Mouse (Mus musculus): ENCODE measurements at regions not wholly inside any gene's neighbourhood (a gene's known extent, or its start where the extent isn't known, plus 50 kb on each side); places are given as distances from the start of the nearest gene placed in this dataset.

GRCm38 (mm10) chr13:110704261-110704660, 309.4 kb downstream of the Plk2 start:
- H3K9me3 ChIP-seq, result no peaks in the 10 kb centered on the region
- H3K4me2 ChIP-seq (replicated peaks), result no peak overlapping the region
- no peak overlapping the region for H3K4me3 ChIP-seq (replicated peaks)
- H3K9ac ChIP-seq (replicated peaks), result no peak overlapping the region
- 0 out of 2 replicates have a peak, but pooled peaks cover 7% of the 10 kb centered on the region for H3K4me1 ChIP-seq (replicated peaks)
- H3K36me3 ChIP-seq, result no peaks in the 10 kb centered on the region
- 89% methylated on average over 2 of the region's 2 CpGs for WGBS
- no peak overlapping the region for H3K27ac ChIP-seq
- ATAC-seq, result no peak
- no peaks in the 10 kb centered on the region for H3K27me3 ChIP-seq

DNA sequence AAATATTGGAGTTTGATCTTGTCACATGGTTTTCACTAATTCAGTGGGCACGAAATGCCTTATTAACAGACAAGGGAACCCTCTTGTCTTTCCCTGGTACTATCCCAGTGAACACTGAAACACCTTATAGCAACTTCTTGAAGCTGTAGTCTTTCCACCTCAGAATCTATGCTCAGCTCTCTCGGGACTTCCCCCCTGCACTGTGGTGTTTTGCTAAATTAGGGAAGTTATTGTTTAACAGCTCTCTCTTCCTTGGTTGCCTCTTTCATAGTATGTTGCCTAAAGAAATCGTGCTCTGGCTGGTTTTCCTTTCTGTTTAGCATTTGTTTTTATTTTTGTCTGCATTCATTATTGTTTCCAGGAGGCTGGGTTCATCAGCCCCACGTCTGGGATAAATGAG, 316.0 kb downstream of the Plk2 start:
- H3K4me1 ChIP-seq (replicated peaks), result no peaks in the 10 kb centered on the region
- H3K36me3 ChIP-seq, result no peaks in the 10 kb centered on the region
- WGBS, result 76% methylated on average over 4 of the region's 4 CpGs
- H3K27me3 ChIP-seq, result no peaks in the 10 kb centered on the region
- H3K4me3 ChIP-seq (replicated peaks), result no peak overlapping the region
- no peaks in the 10 kb centered on the region for H3K9me3 ChIP-seq
- no peak for ATAC-seq
- no peak overlapping the region for H3K27ac ChIP-seq
- no peak overlapping the region for H3K4me2 ChIP-seq (replicated peaks)
- H3K9ac ChIP-seq (replicated peaks), result no peak overlapping the region

DNA sequence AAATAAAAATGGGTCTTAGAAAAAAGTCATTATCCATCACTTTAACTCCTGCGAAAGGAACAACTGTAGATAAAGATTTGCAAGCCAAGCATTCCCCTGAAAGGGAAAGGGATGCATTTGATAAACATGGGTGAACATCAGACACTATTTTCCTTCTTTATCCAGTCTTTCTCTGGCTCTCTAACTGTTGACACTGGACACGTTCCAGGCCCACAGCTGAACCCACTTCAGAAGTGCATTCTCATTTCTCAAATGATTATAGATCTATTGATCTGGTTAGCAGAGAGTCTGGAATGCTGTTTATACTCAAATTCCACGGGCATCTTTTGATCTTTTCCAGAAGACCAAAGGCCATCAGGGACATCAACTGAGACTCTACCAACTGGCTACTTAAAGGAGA, 317.7 kb downstream of the Plk2 start:
- Histone ChIP-seq H3K36me3 (no peaks in the 10 kb centered on the region), H3K4me3 (replicated peaks) (no peak overlapping the region), H3K4me1 (replicated peaks) (no peaks in the 10 kb centered on the region), H3K9ac (replicated peaks) (no peak overlapping the region), H3K27me3 (no peaks in the 10 kb centered on the region), H3K27ac (no peak overlapping the region), H3K4me2 (replicated peaks) (no peak overlapping the region), H3K9me3 (no peaks in the 10 kb centered on the region)
- WGBS, result 63% methylated on average over 3 of the region's 3 CpGs
- ATAC-seq, result no peak

DNA sequence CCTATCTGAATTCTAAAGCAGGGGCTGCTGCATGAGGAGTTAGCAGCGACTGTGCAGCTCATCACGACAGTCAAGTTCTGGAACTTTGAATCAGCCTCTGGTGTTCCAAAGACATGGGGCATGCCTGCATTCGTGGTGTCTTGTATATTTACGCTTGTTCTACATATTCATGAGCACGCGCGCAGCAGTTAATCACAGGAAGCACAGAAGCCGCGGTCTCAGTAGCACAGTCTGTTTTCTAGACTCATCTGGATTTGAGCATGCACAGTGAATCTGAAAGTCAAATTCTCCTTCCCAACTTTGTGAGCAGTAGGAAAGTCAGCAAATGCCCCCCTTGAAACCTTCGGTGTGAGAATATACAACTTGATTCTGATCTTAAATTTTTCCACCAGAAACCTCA, 327.3 kb downstream of the Plk2 start:
- no peak for ATAC-seq
- Histone ChIP-seq H3K4me3 (replicated peaks) (no peak overlapping the region), H3K27me3 (no peaks in the 10 kb centered on the region), H3K36me3 (no peaks in the 10 kb centered on the region), H3K9ac (replicated peaks) (no peak overlapping the region), H3K9me3 (no peaks in the 10 kb centered on the region), H3K4me1 (replicated peaks) (no peaks in the 10 kb centered on the region), H3K27ac (no peak overlapping the region), H3K4me2 (replicated peaks) (no peak overlapping the region)
- WGBS, result 74% methylated on average over 10 of the region's 10 CpGs

GRCm38 (mm10) chr13:110722752-110723151, 327.9 kb downstream of the Plk2 start:
- ATAC-seq, result no peak
- no peaks in the 10 kb centered on the region for H3K36me3 ChIP-seq
- H3K4me3 ChIP-seq (replicated peaks), result no peak overlapping the region
- H3K27me3 ChIP-seq, result no peaks in the 10 kb centered on the region
- H3K4me1 ChIP-seq (replicated peaks), result no peaks in the 10 kb centered on the region
- no peak overlapping the region for H3K9ac ChIP-seq (replicated peaks)
- 87% methylated on average over 6 of the region's 6 CpGs for WGBS
- no peaks in the 10 kb centered on the region for H3K9me3 ChIP-seq
- no peak overlapping the region for H3K4me2 ChIP-seq (replicated peaks)
- no peak overlapping the region for H3K27ac ChIP-seq

DNA sequence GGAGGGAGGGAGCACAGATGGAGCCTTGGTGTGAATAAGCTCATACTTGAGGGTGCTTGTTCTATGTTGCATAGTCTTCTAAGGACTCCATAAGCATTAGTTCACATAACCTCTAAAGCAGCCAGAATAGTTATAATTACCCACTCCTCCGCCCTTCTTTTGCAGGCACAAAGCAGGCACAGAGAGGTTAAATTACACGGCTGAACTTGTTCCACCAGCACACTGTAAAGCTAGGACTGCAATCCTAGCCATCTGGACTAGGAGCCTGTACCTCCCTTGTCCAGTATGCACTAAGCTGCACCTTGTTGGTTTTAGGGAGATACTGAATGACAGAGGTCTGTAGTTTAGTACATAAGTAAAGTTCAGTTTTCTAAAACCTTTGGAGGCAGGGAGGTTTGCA, 330.0 kb downstream of the Plk2 start:
- Histone ChIP-seq H3K9ac (replicated peaks) (no peak overlapping the region), H3K36me3 (no peaks in the 10 kb centered on the region), H3K9me3 (no peaks in the 10 kb centered on the region), H3K27me3 (no peaks in the 10 kb centered on the region), H3K27ac (no peak overlapping the region), H3K4me1 (replicated peaks) (no peaks in the 10 kb centered on the region), H3K4me3 (replicated peaks) (no peak overlapping the region), H3K4me2 (replicated peaks) (no peak overlapping the region)
- 76% methylated on average over 2 of the region's 2 CpGs for WGBS
- ATAC-seq, result no peak

- whole genome bisulfite sequencing, result 90% methylated on average over 3 of the region's 3 CpGs
- H3K9ac ChIP-seq (replicated peaks), result no peak overlapping the region
- H3K4me1 ChIP-seq (replicated peaks), result no peaks in the 10 kb centered on the region
- H3K27ac ChIP-seq, result no peak overlapping the region
- H3K4me3 ChIP-seq (replicated peaks), result no peak overlapping the region
- no peak overlapping the region for H3K4me2 ChIP-seq (replicated peaks)
- no peaks in the 10 kb centered on the region for H3K27me3 ChIP-seq
- H3K9me3 ChIP-seq, result no peaks in the 10 kb centered on the region
- no peak for ATAC-seq
- no peaks in the 10 kb centered on the region for H3K36me3 ChIP-seq
Observed at GRCm38 (mm10) chr13:110725821-110726220, 331.0 kb downstream of the Plk2 start.

- no peaks in the 10 kb centered on the region for H3K36me3 ChIP-seq
- H3K4me1 ChIP-seq (replicated peaks), result no peaks in the 10 kb centered on the region
Observed at GRCm38 (mm10) chr13:110735511-110735910, 340.7 kb downstream of the Plk2 start.

GRCm38 (mm10) chr13:110741576-110742206, 346.8 kb downstream of the Plk2 start:
- H3K27ac ChIP-seq, result no peak overlapping the region
- H3K9ac ChIP-seq (replicated peaks), result no peak overlapping the region
- H3K4me2 ChIP-seq (replicated peaks), result no peak overlapping the region
- ATAC-seq, result no peak
- no peaks in the 10 kb centered on the region for H3K4me1 ChIP-seq (replicated peaks)
- H3K4me3 ChIP-seq (replicated peaks), result no peak overlapping the region
- 74% methylated on average over 11 of the region's 11 CpGs for WGBS
- no peaks in the 10 kb centered on the region for H3K36me3 ChIP-seq
- H3K9me3 ChIP-seq, result no peaks in the 10 kb centered on the region
- H3K27me3 ChIP-seq, result no peaks in the 10 kb centered on the region

More at GRCm38 (mm10) chr13:110735511-110735910, 340.7 kb downstream of the Plk2 start:
- no peaks in the 10 kb centered on the region for H3K9me3 ChIP-seq
- no peak overlapping the region for H3K27ac ChIP-seq
- no peak for ATAC-seq
- no peak overlapping the region for H3K4me3 ChIP-seq (replicated peaks)
- 66% methylated on average over 5 of the region's 5 CpGs for whole genome bisulfite sequencing
- no peak overlapping the region for H3K9ac ChIP-seq (replicated peaks)
- no peaks in the 10 kb centered on the region for H3K27me3 ChIP-seq
- no peak overlapping the region for H3K4me2 ChIP-seq (replicated peaks)

DNA sequence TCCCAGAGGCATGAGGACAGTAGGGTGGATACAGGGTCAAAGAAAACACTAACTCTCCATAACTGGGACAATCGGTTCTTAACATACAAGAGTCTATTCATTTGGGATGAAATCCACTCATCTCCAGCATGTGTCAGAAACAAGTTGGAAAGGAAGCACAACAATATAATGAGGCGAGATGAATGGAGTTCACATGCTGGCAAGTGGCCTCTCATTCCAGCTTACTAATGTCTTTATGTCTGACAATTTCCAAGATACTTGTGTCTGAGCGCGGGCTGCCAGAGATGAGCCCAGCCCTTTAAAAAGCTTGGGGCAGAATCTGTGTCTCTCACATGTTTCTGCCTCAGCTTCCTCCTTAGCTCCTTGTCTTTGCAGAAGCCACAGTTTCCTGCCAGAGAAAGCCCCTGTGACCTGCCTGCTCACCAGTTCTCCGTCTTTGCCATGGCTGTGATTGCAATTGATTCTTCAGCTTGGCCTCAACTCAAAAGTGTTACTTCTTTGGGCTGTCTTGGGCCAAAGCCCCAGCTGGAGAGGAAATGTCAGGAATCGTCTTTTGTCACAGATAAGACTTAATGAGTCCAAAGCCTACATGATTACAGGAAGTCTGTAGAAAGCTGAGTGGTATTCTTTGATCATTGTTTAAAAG, 352.5 kb downstream of the Plk2 start:
- H3K27me3 ChIP-seq, result no peaks in the 10 kb centered on the region
- H3K4me2 ChIP-seq (replicated peaks), result no peak overlapping the region
- ATAC-seq, result no peak
- no peak overlapping the region for H3K27ac ChIP-seq
- H3K36me3 ChIP-seq, result no peaks in the 10 kb centered on the region
- no peak overlapping the region for H3K4me3 ChIP-seq (replicated peaks)
- WGBS, result 54% methylated on average over 6 of the region's 6 CpGs
- no peaks in the 10 kb centered on the region for H3K9me3 ChIP-seq
- H3K9ac ChIP-seq (replicated peaks), result no peak overlapping the region
- peaks cover 9% of the 10 kb centered on the region; the same call in 1 of the 2 replicates for H3K4me1 ChIP-seq (replicated peaks)

DNA sequence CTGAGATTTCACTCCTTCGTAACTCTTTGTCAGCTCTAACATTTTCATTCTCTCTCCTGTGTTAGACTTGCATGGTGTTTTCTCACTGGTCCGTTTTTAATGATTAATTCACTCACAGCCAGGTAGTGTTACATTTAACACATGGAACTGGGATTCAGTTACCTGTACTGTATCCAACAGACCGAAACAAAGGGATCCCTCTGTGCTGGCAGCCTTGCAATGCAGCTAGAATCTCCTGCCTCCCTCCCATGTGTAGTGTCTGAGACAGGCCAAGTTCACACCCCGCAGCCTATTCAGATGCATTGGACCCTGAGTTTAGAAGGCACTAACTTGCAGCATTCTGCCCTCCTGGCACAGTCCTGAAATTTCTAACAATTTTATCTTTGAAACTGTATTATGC, 357.9 kb downstream of the Plk2 start:
- H3K36me3 ChIP-seq, result no peaks in the 10 kb centered on the region
- H3K9ac ChIP-seq (replicated peaks), result no peak overlapping the region
- H3K4me1 ChIP-seq (replicated peaks), result 0 out of 2 replicates have a peak, but pooled peaks cover 3% of the 10 kb centered on the region
- 93% methylated on average over 4 of the region's 4 CpGs for WGBS
- no peak overlapping the region for H3K4me2 ChIP-seq (replicated peaks)
- no peak overlapping the region for H3K4me3 ChIP-seq (replicated peaks)
- H3K9me3 ChIP-seq, result no peaks in the 10 kb centered on the region
- no peak for ATAC-seq
- H3K27me3 ChIP-seq, result no peaks in the 10 kb centered on the region
- no peak overlapping the region for H3K27ac ChIP-seq

DNA sequence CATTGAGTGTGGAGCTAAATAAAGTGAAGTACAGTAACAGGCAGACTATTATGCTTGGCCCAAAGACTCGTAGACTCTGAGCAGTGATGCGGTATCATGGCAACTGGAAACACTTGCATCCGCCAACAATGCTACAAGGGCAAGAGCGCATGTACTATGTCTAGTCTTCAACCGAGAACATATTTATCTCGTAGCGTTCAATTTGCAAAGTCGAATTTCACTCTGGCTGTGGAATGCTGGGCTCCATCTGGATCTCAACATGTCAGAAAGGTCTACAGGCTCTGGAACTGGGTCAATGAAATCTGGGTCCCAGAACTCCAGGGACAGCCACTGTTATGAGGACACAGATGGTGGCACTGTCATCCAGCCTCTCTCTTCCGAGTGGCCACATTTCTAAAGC, 359.7 kb downstream of the Plk2 start:
- H3K36me3 ChIP-seq, result no peaks in the 10 kb centered on the region
- no peak for ATAC-seq
- H3K27me3 ChIP-seq, result no peaks in the 10 kb centered on the region
- H3K9ac ChIP-seq (replicated peaks), result no peak overlapping the region
- no peak overlapping the region for H3K4me3 ChIP-seq (replicated peaks)
- H3K4me1 ChIP-seq (replicated peaks), result 0 out of 2 replicates have a peak, but pooled peaks cover 3% of the 10 kb centered on the region
- H3K9me3 ChIP-seq, result no peaks in the 10 kb centered on the region
- no peak overlapping the region for H3K4me2 ChIP-seq (replicated peaks)
- 82% methylated on average over 9 of the region's 9 CpGs for WGBS
- no peak overlapping the region for H3K27ac ChIP-seq

GRCm38 (mm10) chr13:110756877-110757276, 362.0 kb downstream of the Plk2 start:
- no peaks in the 10 kb centered on the region for H3K9me3 ChIP-seq
- ATAC-seq, result no peak
- no peak overlapping the region for H3K27ac ChIP-seq
- H3K4me2 ChIP-seq (replicated peaks), result no peak overlapping the region
- no peak overlapping the region for H3K9ac ChIP-seq (replicated peaks)
- H3K4me3 ChIP-seq (replicated peaks), result no peak overlapping the region
- 91% methylated on average over 2 of the region's 2 CpGs for WGBS
- H3K36me3 ChIP-seq, result no peaks in the 10 kb centered on the region
- 0 out of 2 replicates have a peak, but pooled peaks cover 3% of the 10 kb centered on the region for H3K4me1 ChIP-seq (replicated peaks)
- H3K27me3 ChIP-seq, result no peaks in the 10 kb centered on the region

Data from midbrain, embryonic 13.5 days (tissue).